Mouse (Mus musculus): ENCODE measurements around the gene Tnnc2. TPM values are rescaled to one million over a fixed set of nuclear protein-coding genes. Genes with fewer than 3 reads are reported as not detected.

Tnnc2 gene
- polyA plus RNA-seq, 1 experiment from 2014 or later = 11.2 TPM

DNA sequence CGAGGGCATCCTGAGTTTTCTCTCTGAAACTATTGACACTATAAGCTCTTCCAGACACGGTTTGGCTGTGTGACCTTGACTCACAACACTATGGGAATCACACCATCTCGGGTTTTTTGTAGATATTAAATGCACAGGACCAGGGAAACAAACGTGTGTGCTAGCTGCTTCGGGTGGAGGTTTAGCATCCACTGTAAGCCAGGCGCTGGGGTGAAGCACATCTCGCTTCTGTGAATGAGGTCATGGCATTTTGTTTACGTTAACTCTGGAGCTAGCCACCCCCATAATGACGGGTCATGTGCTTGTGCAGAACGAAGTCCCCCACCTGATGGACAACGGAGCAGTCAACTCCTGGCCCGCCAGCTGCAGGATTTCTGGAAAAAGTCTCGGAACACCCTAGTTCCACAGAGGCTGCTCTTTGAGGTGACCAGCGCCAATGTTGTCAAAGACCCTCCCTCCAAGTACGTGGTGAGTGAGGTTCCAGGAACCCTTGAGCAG, 6.7 kb upstream of the Tnnc2 start:
- DNase-seq (ENCODE audit: low spot score) (peak; percentile 26), ATAC-seq (replicated peaks; ENCODE audit: insufficient number of reproducible peaks, low FRiP score, low TSS enrichment, low read depth) (no peak)
- no peaks in the 10 kb centered on the region for H3K36me3 ChIP-seq (replicated peaks; ENCODE audit: control insufficient read depth, insufficient read depth, low read depth, low read length)
- peak overlapping the region; percentile 75 for H3K9ac ChIP-seq (replicated peaks; ENCODE audit: low read length)
- no peaks in the 10 kb centered on the region for H3K4me1 ChIP-seq (ENCODE audit: control insufficient read depth, insufficient read depth, low read length)
- WGBS = 7% methylated on average over 15 of the region's 15 CpGs
- H3K9me3 ChIP-seq (replicated peaks; ENCODE audit: control insufficient read depth, low read length) = no peaks in the 10 kb centered on the region
- peak overlapping the region; percentile 98 for H3K4me2 ChIP-seq (ENCODE audit: low read depth, low read length)
- H3K27ac ChIP-seq (replicated peaks; ENCODE audit: low read depth, low read length) = no peak overlapping the region
- H3K27me3 ChIP-seq (ENCODE audit: control insufficient read depth, insufficient read depth, low read length) = no peaks in the 10 kb centered on the region
- H3K4me3 ChIP-seq (ENCODE audit: low read depth, low read length) = peak overlapping the region; percentile 66

GRCm38 (mm10) chr2:164785481-164786387, 6.0 kb upstream of the Tnnc2 start, which contains the start of gene Snx21:
TSS of gene Snx21 (plus strand) at chr2:164785823.
- peak within 1 kb of the TSS; percentile 66 for H3K4me3 ChIP-seq (ENCODE audit: low read depth, low read length)
- WGBS = under 1% methylated on average over 74 of the region's 89 CpGs
- H3K27me3 ChIP-seq (ENCODE audit: control insufficient read depth, insufficient read depth, low read length) = no peaks in the 10 kb centered on the region
- H3K4me1 ChIP-seq (ENCODE audit: control insufficient read depth, insufficient read depth, low read length) = no peaks in the 10 kb centered on the region
- peak within 1 kb of the TSS; percentile 75 for H3K9ac ChIP-seq (replicated peaks; ENCODE audit: low read length)
- H3K9me3 ChIP-seq (replicated peaks; ENCODE audit: control insufficient read depth, low read length) = no peaks in the 10 kb centered on the region
- peak; percentile 91 for DNase-seq (ENCODE audit: low spot score)
- ATAC-seq (replicated peaks; ENCODE audit: insufficient number of reproducible peaks, low FRiP score, low TSS enrichment, low read depth) = peak; percentile 83
- H3K36me3 ChIP-seq (replicated peaks; ENCODE audit: control insufficient read depth, insufficient read depth, low read depth, low read length) = no peaks in the 10 kb centered on the region
- H3K4me2 ChIP-seq (ENCODE audit: low read depth, low read length) = peak within 1 kb of the TSS; percentile 98
- H3K27ac ChIP-seq (replicated peaks; ENCODE audit: low read depth, low read length) = no peak within 1 kb of the TSS

- H3K36me3 ChIP-seq (replicated peaks; ENCODE audit: control insufficient read depth, insufficient read depth, low read depth, low read length) = no peaks in the 10 kb centered on the region
- 21% methylated on average over 7 of the region's 7 CpGs for WGBS
- H3K4me3 ChIP-seq (ENCODE audit: low read depth, low read length) = peak overlapping the region; percentile 66
- DNase-seq (ENCODE audit: low spot score) (no peak), ATAC-seq (replicated peaks; ENCODE audit: insufficient number of reproducible peaks, low FRiP score, low TSS enrichment, low read depth) (no peak)
- H3K4me2 ChIP-seq (ENCODE audit: low read depth, low read length) = peak overlapping the region; percentile 98
- no peaks in the 10 kb centered on the region for H3K9me3 ChIP-seq (replicated peaks; ENCODE audit: control insufficient read depth, low read length)
- H3K4me1 ChIP-seq (ENCODE audit: control insufficient read depth, insufficient read depth, low read length) = no peaks in the 10 kb centered on the region
- peak overlapping the region; percentile 75 for H3K9ac ChIP-seq (replicated peaks; ENCODE audit: low read length)
- no peaks in the 10 kb centered on the region for H3K27me3 ChIP-seq (ENCODE audit: control insufficient read depth, insufficient read depth, low read length)
- H3K27ac ChIP-seq (replicated peaks; ENCODE audit: low read depth, low read length) = no peak overlapping the region
Measured at GRCm38 (mm10) chr2:164784869-164785420, 5.2 kb upstream of the Tnnc2 start.

DNA sequence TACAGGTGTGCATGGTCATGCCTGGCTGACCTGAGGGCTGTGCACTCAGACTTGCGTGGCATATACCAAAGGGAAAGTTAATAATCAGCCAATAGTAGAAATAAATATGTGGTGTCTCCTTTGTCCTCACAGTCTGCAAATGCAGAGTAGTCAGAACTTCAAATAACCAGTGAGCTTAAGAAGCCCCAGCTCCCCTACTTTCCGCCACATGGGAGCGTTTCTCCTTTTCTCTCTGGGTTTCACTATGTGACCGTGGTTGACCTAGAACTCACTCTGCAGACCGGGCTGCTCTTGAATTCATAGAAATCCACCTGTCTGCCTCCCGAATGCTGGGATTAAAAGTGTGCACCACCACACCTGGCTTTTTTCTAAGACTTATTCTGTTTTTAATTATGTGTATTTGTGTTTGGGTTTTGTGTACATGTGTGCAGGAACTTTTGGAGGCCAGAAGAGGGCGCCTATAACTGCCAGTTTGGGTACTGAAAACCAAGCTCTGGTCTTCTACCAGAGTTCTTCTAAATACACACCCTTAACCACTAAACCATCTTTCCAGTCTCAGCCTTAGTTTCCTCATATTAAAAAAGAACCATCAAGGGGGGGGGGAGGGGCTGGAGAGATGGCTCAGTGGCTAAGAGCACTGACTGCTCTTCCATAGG, 4.3 kb upstream of the Tnnc2 start:
- H3K4me1 ChIP-seq (ENCODE audit: control insufficient read depth, insufficient read depth, low read length) = no peaks in the 10 kb centered on the region
- no peak overlapping the region for H3K9ac ChIP-seq (replicated peaks; ENCODE audit: low read length)
- no peak overlapping the region for H3K27ac ChIP-seq (replicated peaks; ENCODE audit: low read depth, low read length)
- no peaks in the 10 kb centered on the region for H3K36me3 ChIP-seq (replicated peaks; ENCODE audit: control insufficient read depth, insufficient read depth, low read depth, low read length)
- no peak overlapping the region for H3K4me3 ChIP-seq (ENCODE audit: low read depth, low read length)
- H3K27me3 ChIP-seq (ENCODE audit: control insufficient read depth, insufficient read depth, low read length) = no peaks in the 10 kb centered on the region
- ATAC-seq (replicated peaks; ENCODE audit: insufficient number of reproducible peaks, low FRiP score, low TSS enrichment, low read depth) = no peak
- DNase-seq (ENCODE audit: low spot score) = peak; percentile 30
- 75% methylated on average over 7 of the region's 7 CpGs for WGBS
- no peak overlapping the region for H3K4me2 ChIP-seq (ENCODE audit: low read depth, low read length)
- no peaks in the 10 kb centered on the region for H3K9me3 ChIP-seq (replicated peaks; ENCODE audit: control insufficient read depth, low read length)

DNA sequence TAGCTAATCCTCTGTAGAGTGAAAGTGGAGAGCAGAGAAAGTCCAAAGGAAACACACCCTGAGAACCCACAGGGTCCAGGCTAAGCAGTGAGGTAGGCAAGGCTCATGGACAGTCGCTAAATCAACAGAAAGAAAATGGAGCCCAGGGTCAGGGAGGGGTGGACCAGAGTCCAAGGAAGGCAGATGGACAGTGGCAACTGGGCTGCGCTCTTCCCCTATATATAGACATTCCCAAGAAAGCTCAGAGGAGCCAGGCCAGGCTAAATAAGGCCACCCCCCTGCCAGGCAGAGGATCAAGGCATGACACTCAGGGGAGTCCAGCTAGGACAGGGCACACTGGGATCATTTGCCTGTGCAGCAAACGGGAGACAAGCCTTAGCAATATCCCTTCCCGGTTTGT, 2.1 kb upstream of the Tnnc2 start:
- H3K9ac ChIP-seq (replicated peaks; ENCODE audit: low read length) = no peak overlapping the region
- no peak overlapping the region for H3K4me3 ChIP-seq (ENCODE audit: low read depth, low read length)
- H3K27ac ChIP-seq (replicated peaks; ENCODE audit: low read depth, low read length) = no peak overlapping the region
- DNase-seq (ENCODE audit: low spot score) (no peak), ATAC-seq (replicated peaks; ENCODE audit: insufficient number of reproducible peaks, low FRiP score, low TSS enrichment, low read depth) (no peak)
- H3K4me1 ChIP-seq (ENCODE audit: control insufficient read depth, insufficient read depth, low read length) = no peaks in the 10 kb centered on the region
- no peak overlapping the region for H3K4me2 ChIP-seq (ENCODE audit: low read depth, low read length)
- H3K27me3 ChIP-seq (ENCODE audit: control insufficient read depth, insufficient read depth, low read length) = no peaks in the 10 kb centered on the region
- 69% methylated on average over 4 of the region's 4 CpGs for WGBS
- no peaks in the 10 kb centered on the region for H3K36me3 ChIP-seq (replicated peaks; ENCODE audit: control insufficient read depth, insufficient read depth, low read depth, low read length)
- no peaks in the 10 kb centered on the region for H3K9me3 ChIP-seq (replicated peaks; ENCODE audit: control insufficient read depth, low read length)

GRCm38 (mm10) chr2:164778809-164779208, 958 bp downstream of the Tnnc2 start:
- H3K27ac ChIP-seq (replicated peaks; ENCODE audit: low read depth, low read length) = no peak overlapping the region
- no peak overlapping the region for H3K4me3 ChIP-seq (ENCODE audit: low read depth, low read length)
- no peaks in the 10 kb centered on the region for H3K36me3 ChIP-seq (replicated peaks; ENCODE audit: control insufficient read depth, insufficient read depth, low read depth, low read length)
- 78% methylated on average over 7 of the region's 7 CpGs for WGBS
- H3K4me2 ChIP-seq (ENCODE audit: low read depth, low read length) = no peak overlapping the region
- no peak for ATAC-seq (replicated peaks; ENCODE audit: insufficient number of reproducible peaks, low FRiP score, low TSS enrichment, low read depth)
- no peak overlapping the region for H3K9ac ChIP-seq (replicated peaks; ENCODE audit: low read length)
- no peaks in the 10 kb centered on the region for H3K27me3 ChIP-seq (ENCODE audit: control insufficient read depth, insufficient read depth, low read length)
- no peak for DNase-seq (ENCODE audit: low spot score)
- H3K9me3 ChIP-seq (replicated peaks; ENCODE audit: control insufficient read depth, low read length) = no peaks in the 10 kb centered on the region; the same call in 1 of the 2 replicates
- no peaks in the 10 kb centered on the region for H3K4me1 ChIP-seq (ENCODE audit: control insufficient read depth, insufficient read depth, low read length)

GRCm38 (mm10) chr2:164778015-164778287, 1.8 kb downstream of the Tnnc2 start:
- DNase-seq (ENCODE audit: low spot score) (no peak), ATAC-seq (replicated peaks; ENCODE audit: insufficient number of reproducible peaks, low FRiP score, low TSS enrichment, low read depth) (no peak)
- Histone ChIP-seq H3K4me2 (ENCODE audit: low read depth, low read length) (no peak overlapping the region), H3K4me1 (ENCODE audit: control insufficient read depth, insufficient read depth, low read length) (no peaks in the 10 kb centered on the region), H3K27ac (replicated peaks; ENCODE audit: low read depth, low read length) (no peak overlapping the region), H3K27me3 (ENCODE audit: control insufficient read depth, insufficient read depth, low read length) (no peaks in the 10 kb centered on the region), H3K4me3 (ENCODE audit: low read depth, low read length) (no peak overlapping the region), H3K36me3 (replicated peaks; ENCODE audit: control insufficient read depth, insufficient read depth, low read depth, low read length) (no peaks in the 10 kb centered on the region), H3K9me3 (replicated peaks; ENCODE audit: control insufficient read depth, low read length) (no peaks in the 10 kb centered on the region; the same call in 1 of the 2 replicates), H3K9ac (replicated peaks; ENCODE audit: low read length) (no peak overlapping the region)
- 93% methylated on average over 11 of the region's 11 CpGs for WGBS
